Mouse (Mus musculus) heart, adult 2 months (tissue): Measurements from ENCODE around the gene Tmem170b.

Experiments used
- CTCF ChIP-seq: fragments of 200-600 bp; IDR thresholded peaks from 2 replicates; pipeline ENCODE4 v1.8.1; 2022; ENCODE audit warnings: antibody characterized with exemption, mild to moderate bottlenecking, moderate library complexity
- POLR2A ChIP-seq: fragments of 200-500 bp; IDR thresholded peaks from 2 replicates; pipeline ENCODE4 v1.6.1; 2011; ENCODE audit warnings: mild to moderate bottlenecking, low read depth, low read length, control low read depth; ENCODE audit not compliant: insufficient read depth

GRCm38 (mm10) chr13:41653791-41654190, 48.1 kb downstream of the Tmem170b start:
- TF ChIP-seq CTCF (no peak), POLR2A (no peak)
